Mouse (Mus musculus) ES-CJ7 (cell line): Measurements from ENCODE around the gene Tuba3b.

Experiments used
- DNase-seq: peaks from one replicate; pipeline ENCODE4 v3.0.0; 2011; ENCODE audit warnings: low read depth, low spot score

Tuba3b gene

GRCm38 (mm10) chr6:145615666-145616210 lies at the start of gene Tuba3b:
Gene Tuba3b, plus strand, starts transcription at chr6:145615757.
- peak; percentile 24 for DNase-seq

GRCm38 (mm10) chr6:145567296-145567695 lies 48.3 kb upstream of the Tuba3b start:
- no peak for DNase-seq

GRCm38 (mm10) chr6:145567832-145568231 lies 47.7 kb upstream of the Tuba3b start:
- DNase-seq = no peak

GRCm38 (mm10) chr6:145568701-145569100 lies 46.9 kb upstream of the Tuba3b start:
- DNase-seq = no peak

GRCm38 (mm10) chr6:145573250-145574013 lies 42.1 kb upstream of the Tuba3b start:
- DNase-seq = no peak

- DNase-seq = no peak
Measured at GRCm38 (mm10) chr6:145576762-145577161, 38.8 kb upstream of the Tuba3b start.

- DNase-seq = no peak
Measured at GRCm38 (mm10) chr6:145578457-145579185, 36.9 kb upstream of the Tuba3b start.

- no peak for DNase-seq
Measured at GRCm38 (mm10) chr6:145579761-145580160, 35.8 kb upstream of the Tuba3b start.

- DNase-seq = no peak
Measured at GRCm38 (mm10) chr6:145581366-145582170, 34.0 kb upstream of the Tuba3b start.

GRCm38 (mm10) chr6:145585052-145585973 lies 30.2 kb upstream of the Tuba3b start:
- no peak for DNase-seq

- no peak for DNase-seq
Measured at GRCm38 (mm10) chr6:145590501-145591293, 24.9 kb upstream of the Tuba3b start.

GRCm38 (mm10) chr6:145591578-145591977 lies 24.0 kb upstream of the Tuba3b start:
- DNase-seq = no peak

GRCm38 (mm10) chr6:145592036-145592435 lies 23.5 kb upstream of the Tuba3b start:
- no peak for DNase-seq

GRCm38 (mm10) chr6:145592531-145592998 lies 23.0 kb upstream of the Tuba3b start:
- no peak for DNase-seq

- no peak for DNase-seq
Measured at GRCm38 (mm10) chr6:145593991-145594390, 21.6 kb upstream of the Tuba3b start.

- DNase-seq = no peak
Measured at GRCm38 (mm10) chr6:145595905-145596304, 19.7 kb upstream of the Tuba3b start.

- no peak for DNase-seq
Measured at GRCm38 (mm10) chr6:145598794-145599555, 16.6 kb upstream of the Tuba3b start.

- DNase-seq = no peak
Measured at GRCm38 (mm10) chr6:145604126-145604525, 11.4 kb upstream of the Tuba3b start.

- DNase-seq = no peak
Measured at GRCm38 (mm10) chr6:145604648-145605047, 10.9 kb upstream of the Tuba3b start.
